8 mouse cellular contexts compared by ENCODE assay signal in the genomic region with DNA sequence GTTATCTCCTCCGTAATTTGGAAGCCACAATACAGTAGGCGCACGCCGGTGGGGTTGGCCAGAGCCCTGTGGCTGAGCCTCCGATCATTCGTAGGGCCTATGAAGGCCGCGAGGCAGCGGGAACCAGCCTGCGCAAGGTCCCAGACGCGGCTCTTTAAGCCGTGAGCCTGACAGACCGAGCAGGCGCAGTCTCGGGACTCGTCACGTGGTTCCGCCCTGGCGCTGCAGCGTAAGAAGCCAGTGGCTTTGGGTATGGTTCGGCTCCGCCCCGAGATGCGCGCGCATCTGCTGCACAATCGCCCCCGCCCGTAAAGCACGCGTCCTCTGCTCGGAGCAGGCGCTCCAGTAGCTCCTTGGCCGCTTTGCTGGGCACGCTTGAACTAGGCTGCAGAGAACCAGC. TPM values are rescaled to one million over a fixed set of nuclear protein-coding genes. Genes with fewer than 3 reads are reported as not detected.
DNase-seq lines count a peak whose midpoint lies in the region; ATAC-seq and TF ChIP-seq lines count a peak whose summit lies in the region.

No protein-coding gene starts in this region.

- H3K9me3 ChIP-seq in heart, embryonic 11.5 days (replicated peaks; ENCODE audit: control insufficient read depth, low read length): no peaks in the 10 kb centered on the region
- H3K9me3 ChIP-seq in kidney, embryonic 16.5 days (ENCODE audit: low read length): no peaks in the 10 kb centered on the region

- no peak for TF ChIP-seq CTCF in liver, adult 2 months (IDR thresholded peaks at IDR 0.05; ENCODE audit: low read depth, low read length)

- H3K4me3 ChIP-seq in heart, embryonic 11.5 days (ENCODE audit: low read depth, low read length): peak overlapping the region; percentile 37
- peak overlapping the region; percentile 46 for H3K4me3 ChIP-seq in kidney, embryonic 16.5 days (ENCODE audit: low read length)
- H3K4me3 ChIP-seq in liver, adult 2 months (ENCODE audit: insufficient read depth, low read depth, low read length): peak overlapping the region; percentile 54
- peak overlapping the region; percentile 22 for H3K4me3 ChIP-seq in myocyte

- no peaks in the 10 kb centered on the region for H3K79me2 ChIP-seq in liver, adult 2 months (ENCODE audit: control insufficient read depth, insufficient read depth, low read length)
- no peaks in the 10 kb centered on the region for H3K79me2 ChIP-seq in myocyte (ENCODE audit: control insufficient read depth, insufficient read depth)

- H3K27ac ChIP-seq in heart, embryonic 11.5 days (ENCODE audit: low read depth, low read length): peak overlapping the region; percentile 78
- peak overlapping the region; percentile 79 for H3K27ac ChIP-seq in kidney, embryonic 16.5 days (ENCODE audit: low read length)
- H3K27ac ChIP-seq in liver, adult 2 months (replicated peaks; ENCODE audit: insufficient read depth, low read depth, low read length): peak overlapping the region; percentile 81

- TF ChIP-seq POLR2A in liver, adult 2 months (IDR thresholded peaks at IDR 0.05; ENCODE audit: extremely low read depth, insufficient read depth, low read length): peak; percentile 99
- peak; percentile 99 for TF ChIP-seq POLR2A in myocyte (IDR thresholded peaks at IDR 0.05; ENCODE audit: insufficient read length, low read depth)

- H3K36me3 ChIP-seq in heart, embryonic 11.5 days (ENCODE audit: control insufficient read depth, insufficient read depth, low read length): peaks cover 14% of the 10 kb centered on the region
- peaks cover 22% of the 10 kb centered on the region for H3K36me3 ChIP-seq in kidney, embryonic 16.5 days (ENCODE audit: insufficient read depth, low read length)
- peaks cover 9% of the 10 kb centered on the region; the same call in 1 of the 2 replicates for H3K36me3 ChIP-seq in liver, adult 2 months (ENCODE audit: control insufficient read depth, insufficient read depth, low read length)
- H3K36me3 ChIP-seq in myocyte (ENCODE audit: control insufficient read depth, insufficient read depth): peaks cover 6% of the 10 kb centered on the region
- peaks cover 1% of the 10 kb centered on the region; the same call in 1 of the 2 replicates for H3K36me3 ChIP-seq in splenic B cell, adult 2 months (ENCODE audit: control insufficient read depth, insufficient read depth, low read length, poor library complexity, severe bottlenecking)

- H3K27me3 ChIP-seq in heart, embryonic 11.5 days (ENCODE audit: control insufficient read depth, insufficient read depth, low read length): no peaks in the 10 kb centered on the region
- no peaks in the 10 kb centered on the region for H3K27me3 ChIP-seq in kidney, embryonic 16.5 days (ENCODE audit: insufficient read depth, low read length)
- no peaks in the 10 kb centered on the region for H3K27me3 ChIP-seq in liver, adult 2 months (ENCODE audit: control insufficient read depth, insufficient read depth, low read length)
- no peaks in the 10 kb centered on the region for H3K27me3 ChIP-seq in myocyte (ENCODE audit: control insufficient read depth, insufficient read depth, insufficient read length)
- H3K27me3 ChIP-seq in splenic B cell, adult 2 months (ENCODE audit: control insufficient read depth, insufficient read depth, low read length, poor library complexity, severe bottlenecking): no peaks in the 10 kb centered on the region

- ATAC-seq in erythroblast, adult 5-6 weeks (replicated peaks; ENCODE audit: low FRiP score, poor library complexity, severe bottlenecking): peak; percentile 100
- peak; percentile 99 for ATAC-seq in heart, embryonic 11.5 days (replicated peaks; ENCODE audit: insufficient number of reproducible peaks, low FRiP score, low TSS enrichment)
- ATAC-seq in kidney, embryonic 16.5 days (ENCODE audit: low FRiP score, low TSS enrichment): peak; percentile 99

- H3K4me1 ChIP-seq in heart, embryonic 11.5 days (ENCODE audit: control insufficient read depth, insufficient read depth, low read length): peaks cover 6% of the 10 kb centered on the region; the same call in 1 of the 2 replicates
- H3K4me1 ChIP-seq in kidney, embryonic 16.5 days (ENCODE audit: insufficient read depth, low read length): peaks cover 6% of the 10 kb centered on the region; the same call in 1 of the 2 replicates
- peaks cover 6% of the 10 kb centered on the region for H3K4me1 ChIP-seq in liver, adult 2 months (ENCODE audit: control insufficient read depth, insufficient read depth, low read length)

- H3ac ChIP-seq in myocyte (ENCODE audit: control insufficient read depth, insufficient read length): peak overlapping the region; percentile 15

- WGBS in heart, embryonic 11.5 days (ENCODE audit: insufficient replicate concordance): under 1% methylated on average over 36 of the region's 36 CpGs
- WGBS in kidney, embryonic 16.5 days: under 1% methylated on average over 36 of the region's 36 CpGs
- WGBS in liver, adult 2 months: 1% methylated on average over 36 of the region's 36 CpGs

- peak; percentile 98 for DNase-seq in B cell, adult 2 months
- DNase-seq in brain, adult 2 months (ENCODE audit: low read depth, low spot score): peak; percentile 100
- peak; percentile 94 for DNase-seq in liver, adult 2 months (ENCODE audit: extremely low read depth, low read depth, low spot score)
- DNase-seq in splenic B cell, adult 2 months (ENCODE audit: low read depth, low spot score): peak; percentile 100

- peak overlapping the region; percentile 69 for H3K4me2 ChIP-seq in heart, embryonic 11.5 days
- H3K4me2 ChIP-seq in kidney, embryonic 16.5 days (replicated peaks; ENCODE audit: low read depth, low read length): peak overlapping the region; percentile 64
- H3K4me2 ChIP-seq in myocyte (ENCODE audit: low read depth): peak overlapping the region; percentile 98

- H3K9ac ChIP-seq in heart, embryonic 11.5 days (ENCODE audit: low read depth, low read length): peak overlapping the region; percentile 76
- H3K9ac ChIP-seq in kidney, embryonic 16.5 days (replicated peaks; ENCODE audit: low read length): peak overlapping the region; percentile 72
- H3K9ac ChIP-seq in liver, adult 2 months (ENCODE audit: low read depth, low read length): peak overlapping the region; percentile 76

TF ChIP-seq in myocyte, 11 proteins besides CTCF, POLR2A, EP300 and RAD21:
- no peak for TF ChIP-seq REST (IDR thresholded peaks at IDR 0.05; ENCODE audit: insufficient read depth, insufficient read length)
- no peak for TF ChIP-seq E2F4 (IDR thresholded peaks at IDR 0.05; ENCODE audit: insufficient read depth)
- peak in 1 of 3 experiments; percentile 35 for TF ChIP-seq MYOG (IDR thresholded peaks at IDR 0.05; ENCODE audit: control insufficient read depth in 1 of 3, insufficient read depth in 1 of 3, insufficient read length in 2 of 3, low read depth in 2 of 3)
- TF ChIP-seq USF1 (IDR thresholded peaks at IDR 0.05; ENCODE audit: low read depth): peak; percentile 95
- no peak for TF ChIP-seq TCF12 (IDR thresholded peaks at IDR 0.05; ENCODE audit: insufficient read depth, poor library complexity, severe bottlenecking)
- no peak for TF ChIP-seq MYOD1 (IDR thresholded peaks at IDR 0.05; ENCODE audit: control insufficient read depth in 1 of 3, insufficient read length in 2 of 3, low read depth in 2 of 3)
- no peak for TF ChIP-seq MAX (IDR thresholded peaks at IDR 0.05; ENCODE audit: low read depth)
- TF ChIP-seq TCF3 (IDR thresholded peaks at IDR 0.05; ENCODE audit: insufficient read length, low read depth): no peak
- peak; percentile 100 for TF ChIP-seq POLR2AphosphoS2 (IDR thresholded peaks at IDR 0.05; ENCODE audit: insufficient read length, low read depth)
- no peak for TF ChIP-seq CEBPB (IDR thresholded peaks at IDR 0.05; ENCODE audit: insufficient read depth, poor library complexity, severe bottlenecking)
- TF ChIP-seq SRF (IDR thresholded peaks at IDR 0.05; ENCODE audit: control insufficient read depth, insufficient read length, low read depth): peak; percentile 52

RNA-seq across cellular contexts. Expression of a gene that starts 7.6 kb away (rescaled TPM):
- total RNA-seq in erythroblast, adult 5-6 weeks (2015; ENCODE audit: low replicate concordance): 9.4 and 10.2 TPM in 2 replicates
- total RNA-seq in erythroblast, adult 5-6 weeks (2017; ENCODE audit: low replicate concordance): 3.9 and 5.6 TPM in 2 replicates
- 5.3 and 7.5 TPM in 2 replicates for polyA plus RNA-seq in heart, embryonic 11.5 days (2014; fragmentation: Nextera tagmentation; extraction: Ambion mirVana)
- 7.0 and 7.9 TPM in 2 replicates for polyA plus RNA-seq in kidney, embryonic 16.5 days (2015; fragmentation: Nextera tagmentation; extraction: Ambion mirVana)
- total RNA-seq in liver, adult 2 months (2014; rRNA removed): 3.0 and 4.1 TPM in 2 replicates
- polyA plus RNA-seq in liver, adult 2 months (2012; rRNA removed): 5.8 and 6.7 TPM in 2 replicates
- polyA plus RNA-seq in myocyte (2012; fragmentation: generic; extraction: Trizol): 21.5 TPM

Comparison
In these comparisons a context has a peak if more than half of its experiments do, and no peak if none do; other contexts are left out.
1. Peak in every context shown above with its lines: DNase-seq, ATAC-seq, H3K4me3 ChIP-seq and H3K27ac ChIP-seq.